Mouse (Mus musculus) WW6 (cell line): ENCODE measurements around the gene Bhlhe40.

Experiments used
- DNase-seq: peaks from one replicate; pipeline ENCODE4 v3.0.0-alpha.2; 2013; ENCODE audit warnings: low read depth, low spot score

Gene Bhlhe40

DNA sequence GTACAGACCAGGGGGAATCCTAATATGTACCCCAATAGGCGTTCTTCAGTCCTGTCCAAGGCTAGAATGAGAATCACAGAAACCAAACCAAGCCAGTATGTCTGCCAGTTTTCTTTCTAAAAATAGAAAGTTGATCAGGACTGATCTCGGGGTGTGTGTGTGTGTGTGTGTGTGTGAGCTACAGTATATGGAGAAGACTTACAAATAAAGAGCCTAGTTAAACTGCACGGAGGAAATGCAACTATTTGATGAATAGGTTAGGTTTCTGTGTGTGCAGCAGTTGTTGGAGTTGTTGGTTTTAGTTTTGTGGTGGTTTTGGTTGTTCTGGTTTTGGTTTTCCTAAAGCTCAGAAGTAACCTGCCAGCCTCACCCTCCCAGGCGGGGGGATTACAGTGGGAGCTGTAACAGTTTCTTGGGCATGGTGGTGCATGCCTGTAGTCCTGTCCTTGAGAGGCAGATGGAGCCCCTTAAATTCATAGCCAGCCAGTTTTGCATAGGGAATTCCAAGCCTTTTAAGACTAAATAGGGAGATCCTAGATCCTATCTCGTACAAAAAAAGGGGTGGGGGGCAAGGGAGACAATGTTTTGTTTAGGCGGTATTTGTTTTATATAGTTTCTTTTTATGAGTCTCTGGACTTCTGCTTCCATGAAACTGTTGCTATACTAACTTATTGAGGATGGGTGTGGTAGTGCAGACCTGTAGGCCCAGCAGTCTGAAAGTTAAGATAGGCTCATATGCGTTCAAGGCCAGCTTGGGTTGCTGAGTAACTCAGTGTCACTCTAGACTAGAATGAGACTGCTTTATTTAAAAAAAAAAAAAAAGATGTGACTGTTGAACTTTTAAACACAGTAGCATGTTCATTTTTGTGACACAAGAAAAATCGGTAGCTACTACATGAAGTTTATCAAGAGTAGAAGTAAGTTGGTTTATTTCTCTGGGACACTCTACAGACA, 3.1 kb downstream of the Bhlhe40 start:
- no peak for DNase-seq

DNA sequence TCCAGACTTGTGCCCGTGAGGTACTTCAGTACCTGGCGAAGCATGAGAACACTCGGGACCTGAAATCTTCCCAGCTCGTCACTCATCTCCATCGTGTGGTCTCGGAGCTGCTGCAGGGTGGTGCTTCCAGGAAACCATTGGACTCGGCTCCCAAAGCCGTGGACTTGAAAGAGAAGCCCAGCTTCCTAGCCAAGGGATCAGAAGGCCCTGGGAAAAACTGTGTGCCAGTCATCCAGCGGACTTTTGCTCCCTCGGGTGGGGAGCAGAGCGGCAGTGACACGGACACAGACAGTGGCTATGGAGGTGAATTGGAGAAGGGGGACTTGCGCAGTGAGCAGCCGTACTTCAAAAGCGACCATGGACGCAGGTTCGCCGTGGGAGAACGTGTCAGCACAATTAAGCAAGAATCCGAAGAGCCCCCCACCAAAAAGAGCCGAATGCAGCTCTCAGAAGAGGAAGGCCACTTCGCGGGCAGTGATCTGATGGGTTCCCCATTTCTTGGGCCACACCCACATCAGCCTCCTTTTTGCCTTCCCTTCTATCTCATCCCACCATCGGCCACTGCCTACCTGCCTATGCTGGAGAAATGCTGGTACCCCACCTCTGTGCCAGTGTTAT, 4.2 kb downstream of the Bhlhe40 start:
- DNase-seq = no peak

DNA sequence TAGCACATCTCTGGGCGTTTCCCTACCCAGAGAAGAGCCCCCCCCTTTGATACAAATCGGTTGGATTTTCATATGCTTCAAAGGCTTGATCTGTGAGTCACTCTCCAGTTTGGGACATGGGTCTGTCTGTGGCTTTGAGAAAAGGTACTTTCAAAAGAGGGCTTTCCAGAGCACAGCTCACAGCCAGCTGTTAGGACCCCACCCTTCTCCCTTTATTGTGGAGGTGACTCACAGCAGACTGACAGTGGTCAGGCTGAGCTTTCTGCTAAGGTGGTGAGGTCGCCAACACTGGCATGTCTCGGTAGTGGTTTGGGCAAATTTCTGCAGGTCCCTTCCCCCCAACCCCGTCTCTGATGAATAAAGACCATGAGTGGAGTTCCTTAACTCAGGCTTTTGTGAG, 5.2 kb downstream of the Bhlhe40 start:
- DNase-seq = no peak

DNA sequence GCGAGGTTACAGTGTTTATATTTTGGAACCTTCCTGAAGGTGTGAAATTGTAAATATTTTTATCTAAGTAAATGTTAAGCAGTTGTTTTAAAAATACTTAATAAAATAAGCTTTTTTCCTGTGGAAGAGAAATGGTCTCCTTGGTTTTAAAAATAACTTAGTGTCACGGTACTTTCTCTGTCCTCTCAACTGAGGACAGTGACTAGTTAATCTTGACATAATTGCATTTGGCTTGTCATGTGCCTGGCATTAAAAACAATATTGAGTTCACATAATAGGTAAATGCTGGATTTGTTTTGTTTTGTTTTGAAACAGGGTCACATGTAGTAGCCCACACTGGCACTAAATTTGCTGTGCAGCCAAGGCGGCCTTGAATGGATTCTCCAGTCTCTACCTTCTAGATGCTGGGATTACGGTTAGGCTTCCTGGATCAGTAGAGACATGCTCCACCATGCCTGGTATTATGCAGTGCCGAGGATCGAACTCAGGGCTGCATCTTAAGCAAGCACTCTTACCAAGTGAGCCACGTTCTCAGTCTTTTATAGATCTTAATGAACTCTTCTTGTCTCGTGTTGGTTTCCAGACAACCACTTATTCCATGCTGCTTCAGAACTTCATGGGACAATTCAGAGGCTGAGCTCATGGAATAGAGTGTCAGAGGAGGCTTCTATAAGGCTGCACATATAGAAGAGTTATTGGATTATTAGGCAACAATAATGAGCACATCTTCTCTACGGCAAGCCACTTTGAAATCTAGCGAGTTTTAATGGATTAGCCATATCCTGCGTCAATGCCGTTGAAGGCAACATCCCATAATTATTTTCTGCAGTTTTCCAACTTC, 6.4 kb downstream of the Bhlhe40 start:
- DNase-seq = no peak

DNA sequence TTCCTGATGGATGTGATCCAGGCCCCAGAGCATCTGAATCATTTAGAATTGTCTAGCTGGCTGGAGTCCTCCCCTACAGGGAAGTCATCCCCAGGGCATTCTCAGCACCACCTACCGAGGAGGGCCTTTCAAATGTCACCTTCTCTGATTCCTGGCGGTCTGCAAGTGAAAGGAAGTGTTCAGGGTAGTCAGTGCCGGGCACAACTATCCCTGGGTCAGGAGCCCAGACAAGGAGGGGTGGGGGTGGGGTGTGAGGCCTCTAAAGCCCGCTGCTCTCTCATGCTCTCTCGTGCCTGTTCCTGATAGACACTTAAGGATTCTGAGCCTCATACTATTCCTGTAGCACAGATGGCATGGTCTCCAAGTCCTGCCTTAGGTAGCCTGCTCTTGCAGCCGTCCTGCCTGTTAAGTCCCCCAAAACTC, 7.2 kb downstream of the Bhlhe40 start:
- no peak for DNase-seq

DNA sequence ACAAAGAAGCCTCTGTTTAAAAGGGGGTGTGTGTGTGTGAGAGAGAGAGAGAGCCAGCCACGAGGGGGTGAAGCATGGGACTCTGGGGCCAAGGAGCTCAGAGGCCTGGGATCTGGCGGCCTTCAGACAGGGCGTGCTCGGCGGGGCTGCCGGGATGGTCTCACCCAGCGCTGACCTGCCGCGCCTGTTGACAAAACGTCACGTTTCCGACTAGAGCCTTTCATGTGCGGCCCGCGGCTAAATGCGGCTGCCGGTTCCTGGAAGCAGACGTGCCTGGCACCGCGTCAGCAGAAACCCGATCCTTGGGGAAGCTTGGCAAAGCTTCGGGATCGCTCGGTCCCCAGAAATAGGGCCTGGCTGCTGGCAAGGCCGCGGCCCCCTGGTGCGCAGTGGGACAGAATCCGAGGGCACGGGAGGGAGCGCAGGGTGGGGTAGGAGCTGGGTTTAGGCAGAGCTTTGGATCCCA, 7.9 kb downstream of the Bhlhe40 start:
- DNase-seq = no peak

DNA sequence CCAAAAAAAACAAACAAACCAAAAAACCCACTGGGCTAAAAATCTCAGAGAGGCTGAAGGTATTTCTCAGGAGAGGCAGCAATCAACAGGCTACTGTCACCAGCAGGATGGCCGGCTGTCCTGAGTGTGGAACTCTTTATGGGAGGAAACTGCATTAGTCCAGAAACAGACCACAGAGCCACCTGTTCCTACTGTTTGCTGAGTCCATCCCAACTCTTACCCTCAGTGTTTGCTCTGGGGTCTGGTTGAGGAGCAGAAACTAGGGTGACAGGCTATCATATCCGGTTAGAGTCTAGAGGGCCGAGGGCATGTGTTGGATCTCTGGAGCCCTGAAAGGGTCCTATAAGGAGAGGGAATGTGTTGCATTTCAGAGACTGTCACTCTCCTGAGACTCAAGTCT, 9.8 kb downstream of the Bhlhe40 start:
- DNase-seq = no peak

DNA sequence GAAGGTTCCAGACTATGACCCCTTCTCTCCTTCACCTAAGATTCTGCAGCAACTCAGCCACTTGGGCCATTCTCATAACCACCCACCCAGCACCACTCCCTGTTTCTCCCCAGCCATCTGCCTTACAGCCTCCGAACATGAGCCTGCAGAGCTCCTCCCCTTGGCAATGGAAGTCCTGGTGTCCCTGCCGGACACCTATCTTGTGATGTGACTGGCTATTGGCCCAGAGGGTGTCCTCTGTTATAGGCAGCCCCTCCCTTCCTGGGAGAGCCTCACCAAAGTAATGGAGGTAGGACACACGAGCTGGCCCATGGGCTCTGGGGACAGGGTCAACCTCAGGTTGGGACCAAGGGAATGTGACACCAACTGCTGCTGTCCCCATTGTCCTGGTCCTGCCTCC, 10.4 kb downstream of the Bhlhe40 start:
- DNase-seq = no peak

DNA sequence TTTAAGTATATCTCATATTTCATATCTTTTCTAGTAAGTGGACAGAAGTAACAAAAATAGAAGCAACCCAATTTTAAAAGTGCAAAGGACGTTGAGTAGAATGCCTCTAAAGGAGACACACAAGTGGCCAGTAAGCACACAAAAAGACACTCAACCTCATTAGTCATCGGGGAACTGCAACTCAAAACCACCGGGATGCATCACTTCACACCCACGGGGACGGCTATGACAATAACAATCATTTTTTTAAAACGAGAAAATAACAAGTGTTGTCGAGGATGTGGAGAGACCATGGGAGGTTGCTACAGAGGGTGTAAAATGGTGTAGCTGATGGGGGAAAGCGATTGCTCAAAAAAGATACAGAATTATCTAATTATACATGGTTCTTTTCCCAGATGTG, 11.7 kb downstream of the Bhlhe40 start:
- DNase-seq = no peak

DNA sequence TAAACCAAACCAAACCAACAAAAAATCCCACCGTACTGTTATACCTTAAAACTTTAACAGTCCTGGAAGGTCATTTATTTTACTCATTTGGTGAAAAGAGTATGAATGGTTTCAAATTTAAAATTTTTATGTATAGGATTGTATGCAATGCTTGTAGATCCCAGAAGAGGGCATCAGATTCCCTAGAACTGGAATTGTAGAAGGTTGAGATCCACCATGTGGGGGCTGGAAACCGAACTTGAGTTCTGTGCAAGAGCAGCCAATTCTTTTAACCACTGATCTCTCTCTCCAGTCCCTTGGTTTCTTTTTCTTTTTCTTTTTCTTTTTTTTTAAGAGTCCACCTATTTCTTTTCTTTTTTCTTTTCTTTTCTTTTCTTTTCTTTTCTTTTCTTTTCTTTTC, 13.8 kb downstream of the Bhlhe40 start:
- DNase-seq = no peak

DNA sequence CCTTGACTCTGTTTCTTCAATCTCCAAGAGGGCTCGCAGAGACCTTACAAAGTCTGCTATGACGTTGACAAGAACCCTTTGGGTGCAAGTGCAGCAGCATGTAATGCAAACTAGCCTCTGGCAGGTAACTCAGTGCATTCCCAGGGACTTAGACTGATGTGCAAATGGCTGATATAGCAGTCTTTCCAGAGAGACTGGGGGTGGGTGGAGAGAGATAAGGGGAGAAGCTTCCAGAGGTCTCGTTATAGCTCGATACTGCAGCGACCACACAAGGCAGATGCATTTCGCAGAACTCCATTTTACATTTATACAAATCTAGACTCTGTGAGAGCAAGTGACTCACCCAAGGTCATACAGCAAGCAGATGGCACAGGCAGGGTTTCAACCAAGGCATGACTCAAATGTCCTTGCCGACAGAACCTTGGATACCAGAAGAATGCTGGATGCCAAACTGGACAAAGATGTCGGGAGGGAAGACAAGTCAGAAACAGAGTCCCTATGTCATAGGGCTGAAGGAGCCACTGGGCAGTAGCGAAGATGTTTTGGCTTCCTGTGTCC, 16.4 kb downstream of the Bhlhe40 start:
- no peak for DNase-seq

DNA sequence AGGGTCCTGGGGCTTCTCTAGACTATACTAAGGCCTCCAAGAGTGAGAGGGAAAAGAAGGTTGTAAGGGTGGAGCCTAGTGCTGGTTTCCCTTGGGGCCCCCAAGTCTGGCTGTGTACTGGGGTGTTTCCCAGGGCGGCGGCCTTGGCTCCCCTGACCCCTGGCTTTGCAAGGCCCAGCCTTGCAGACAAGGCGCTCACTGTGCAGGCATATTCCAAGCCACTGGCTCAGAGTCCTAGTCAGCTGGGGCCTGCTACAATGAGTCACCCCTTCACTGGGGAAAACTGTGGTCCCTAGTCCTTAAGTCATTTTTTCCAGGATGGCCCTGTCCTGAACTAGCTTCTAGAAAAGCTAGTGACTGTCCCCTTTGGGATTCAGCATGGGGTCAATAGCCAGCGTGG, 17.3 kb downstream of the Bhlhe40 start:
- no peak for DNase-seq

DNA sequence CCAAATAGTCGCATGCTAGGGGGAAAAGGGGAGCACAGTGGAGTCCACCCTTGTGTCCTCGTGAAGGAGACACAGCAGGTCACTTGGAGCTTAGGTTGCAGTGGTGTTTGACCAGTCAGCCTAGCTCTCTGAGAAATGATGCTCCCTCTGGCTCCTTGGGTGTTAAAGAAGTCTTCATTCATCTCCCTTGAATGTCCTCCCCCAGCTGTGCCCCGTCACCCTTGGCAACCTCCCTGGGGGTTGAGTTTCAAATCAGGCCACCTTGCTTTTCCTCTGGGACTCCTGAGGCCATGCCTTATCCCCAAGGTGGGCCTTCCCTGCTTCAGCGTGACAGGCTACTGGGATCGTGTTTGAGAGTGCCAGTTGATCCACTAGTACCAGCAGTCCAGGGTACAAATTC, 17.8 kb downstream of the Bhlhe40 start:
- DNase-seq = no peak

DNA sequence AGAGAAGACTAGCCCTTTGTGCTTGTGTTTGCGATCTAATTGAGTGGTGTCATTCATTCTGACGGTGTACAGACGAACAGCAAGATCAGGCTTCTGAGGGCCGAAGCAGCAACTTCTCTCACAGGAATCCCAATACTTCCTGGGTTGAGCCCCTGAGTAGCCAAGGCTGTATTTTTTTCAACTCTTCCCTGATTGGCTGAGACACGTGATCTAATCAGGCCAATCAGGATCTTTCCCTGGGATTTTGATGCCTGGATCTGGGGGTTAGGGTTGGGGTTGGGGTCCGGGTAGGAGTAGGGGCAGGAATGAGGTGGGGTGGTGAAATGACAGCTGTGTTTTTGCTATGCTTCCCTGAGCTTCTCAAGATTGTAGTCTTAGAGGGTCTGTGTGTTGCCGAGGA, 20.1 kb downstream of the Bhlhe40 start:
- DNase-seq = no peak

DNA sequence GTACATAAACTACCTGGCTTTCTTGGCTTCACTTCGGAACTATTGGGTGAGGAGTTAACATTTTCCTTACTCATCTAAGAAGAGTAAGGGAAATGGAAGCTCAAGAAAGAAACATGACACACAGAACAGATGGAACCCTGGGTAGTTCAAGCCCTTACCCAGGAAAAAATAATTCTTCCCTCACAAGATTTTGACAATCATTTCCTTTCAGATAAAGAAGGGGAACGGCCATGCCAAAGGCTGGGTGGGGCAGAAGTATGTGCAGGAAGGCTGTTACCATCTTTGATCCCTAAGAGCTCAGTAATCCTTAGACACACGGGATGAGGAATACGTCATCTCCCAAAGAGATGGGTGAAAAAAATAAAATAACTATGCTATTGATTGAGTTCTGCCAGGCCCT, 20.7 kb downstream of the Bhlhe40 start:
- DNase-seq = no peak

DNA sequence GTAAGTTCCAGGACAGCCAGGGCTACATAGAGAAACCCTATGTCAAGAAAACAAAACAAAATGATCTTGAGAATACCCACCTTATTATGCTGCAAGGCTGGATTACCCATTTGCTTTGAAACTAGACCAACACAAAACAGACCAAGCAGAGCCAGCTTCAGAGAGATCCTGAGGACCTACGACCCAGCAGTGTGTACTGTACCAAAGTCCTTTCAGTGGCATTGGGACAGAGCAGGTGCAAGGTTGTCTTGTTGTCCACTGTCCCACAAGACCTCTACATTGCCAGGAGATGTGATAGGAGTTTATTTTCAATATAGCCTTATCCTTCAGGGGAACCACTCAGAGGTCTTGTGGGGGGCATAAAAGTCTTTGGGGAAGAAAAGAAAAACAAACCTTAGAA, 22.7 kb downstream of the Bhlhe40 start:
- no peak for DNase-seq

DNA sequence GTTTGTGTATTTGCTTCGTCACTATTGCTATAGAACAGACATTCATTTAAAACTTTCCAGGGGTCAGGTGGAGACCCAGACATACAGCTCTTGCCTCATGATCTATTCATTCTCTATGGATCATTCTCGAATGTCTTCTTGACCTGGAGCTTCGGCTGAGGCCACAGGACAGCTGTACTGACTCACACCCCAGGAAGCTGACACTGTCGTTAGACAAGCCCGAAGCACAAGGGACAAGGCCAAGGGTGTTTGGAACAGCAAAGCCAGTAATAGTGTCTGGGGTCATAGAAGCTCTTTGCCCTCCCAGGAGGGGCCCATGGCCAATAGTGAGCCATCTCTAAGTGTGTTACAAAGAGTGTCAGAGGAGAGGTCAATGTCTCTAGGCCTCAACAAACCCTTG, 24.0 kb downstream of the Bhlhe40 start:
- no peak for DNase-seq

DNA sequence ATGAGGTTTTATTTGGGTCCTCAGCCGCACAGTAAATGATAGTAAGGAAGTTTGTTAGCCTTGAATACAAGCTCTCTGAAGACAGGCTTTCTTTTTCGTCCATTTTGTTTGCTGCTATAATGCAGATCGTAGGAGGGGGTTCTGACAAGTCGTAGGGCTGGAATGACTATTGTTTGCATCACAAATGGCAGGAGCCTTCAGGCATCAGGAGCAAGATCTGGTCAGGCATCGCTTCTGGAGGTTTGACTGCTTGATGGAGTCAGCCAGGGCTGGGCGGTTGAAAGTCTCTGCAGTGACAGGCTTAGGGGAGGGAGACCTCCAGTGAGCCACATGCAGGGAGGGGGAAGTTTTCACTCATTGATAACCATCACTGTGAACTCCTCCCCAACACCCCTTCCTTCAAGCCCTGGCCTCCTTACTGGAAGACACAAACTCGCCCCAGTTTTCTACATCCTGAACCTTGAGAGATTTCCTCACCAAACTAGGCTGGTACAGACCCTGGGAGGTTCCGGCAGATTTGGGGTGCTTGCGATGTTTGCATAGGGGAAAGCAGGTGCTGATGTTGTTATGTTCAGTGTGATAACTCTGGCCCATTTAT, 25.4 kb downstream of the Bhlhe40 start:
- no peak for DNase-seq

DNA sequence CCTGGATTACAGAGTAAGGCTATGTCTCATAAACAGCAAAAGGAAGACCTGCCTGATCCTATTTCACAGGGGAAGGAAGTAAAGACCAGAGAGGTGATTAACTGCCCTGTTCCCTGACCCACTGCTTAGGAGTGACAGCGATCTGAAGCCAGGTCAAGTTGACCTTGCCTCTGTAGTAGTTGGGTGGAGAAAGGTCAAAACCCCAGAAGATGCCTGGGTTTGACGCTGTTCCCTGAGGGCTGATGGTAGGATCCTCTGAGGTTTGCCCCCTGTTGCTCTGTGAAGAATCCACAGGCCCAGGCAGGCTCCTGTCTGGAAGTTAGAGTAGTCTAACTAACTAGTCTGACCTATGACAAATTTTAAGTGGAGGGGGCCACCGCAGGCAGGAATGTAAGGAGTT, 26.5 kb downstream of the Bhlhe40 start:
- DNase-seq = no peak

DNA sequence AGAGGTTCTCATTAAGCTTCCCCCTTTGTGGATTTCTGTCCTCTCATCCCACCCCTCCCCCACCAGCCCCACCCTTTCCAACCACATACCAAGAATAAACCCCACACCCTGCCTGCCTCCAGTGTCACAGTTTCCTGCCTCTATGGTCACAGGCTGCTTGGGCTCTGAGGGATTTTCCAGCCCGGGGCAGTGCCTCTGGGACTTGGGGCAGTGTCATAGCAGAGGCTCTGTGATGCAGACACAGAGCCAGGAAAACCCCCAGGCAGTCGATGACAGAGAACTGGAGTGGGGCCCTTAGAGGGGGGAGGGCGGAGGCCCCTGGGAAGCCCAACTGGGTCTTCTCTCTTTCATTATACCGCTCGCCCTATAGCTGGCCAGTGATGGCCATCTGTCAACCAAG, 27.9 kb downstream of the Bhlhe40 start:
- DNase-seq = no peak

DNA sequence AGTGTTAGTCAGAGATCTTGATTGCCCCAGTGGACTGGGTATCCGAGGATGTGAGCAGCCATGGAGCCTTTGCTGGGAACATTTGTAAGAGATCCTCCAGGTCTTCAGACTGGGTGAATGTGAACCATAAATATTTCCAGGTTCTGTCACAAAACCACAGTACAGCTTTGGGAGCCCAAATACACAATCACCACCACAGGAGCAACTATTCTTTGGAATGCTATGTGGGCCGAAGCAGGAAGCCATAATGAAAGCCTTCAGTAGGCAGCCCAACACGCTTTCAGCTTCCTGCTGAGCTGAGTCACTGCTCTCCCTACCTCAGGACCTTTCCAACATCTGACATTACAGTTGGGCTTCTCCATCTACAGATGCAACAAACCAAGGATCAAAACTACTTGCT, 32.6 kb downstream of the Bhlhe40 start:
- DNase-seq = no peak
